Mouse (Mus musculus) olfactory bulb, adult 2 months (tissue): ENCODE measurements at regions not wholly inside any gene's neighbourhood (a gene's known extent, or its start where the extent isn't known, plus 50 kb on each side); places are given as distances from the start of the nearest gene placed in this dataset.

Source experiments
- H3K27ac ChIP-seq: fragments of 200-500 bp; 2 replicates; pipeline ENCODE4 v1.5.1; 2012; ENCODE audit warnings: low read depth, low read length; ENCODE audit not compliant: insufficient read depth
- H3K4me1 ChIP-seq: fragments of 200-500 bp; 2 replicates; pipeline ENCODE4 v1.6.1; 2012; ENCODE audit warnings: low read length; ENCODE audit not compliant: control insufficient read depth, insufficient read depth
- H3K4me3 ChIP-seq: fragments of 200-500 bp; 2 replicates; pipeline ENCODE4 v1.5.1; 2012; ENCODE audit warnings: mild to moderate bottlenecking, low read depth, low read length, moderate library complexity; ENCODE audit not compliant: insufficient read depth
- CTCF ChIP-seq: fragments of 200-500 bp; IDR thresholded peaks from 2 replicates; pipeline ENCODE4 v1.5.1; 2012; ENCODE audit warnings: low read depth, mild to moderate bottlenecking, low read length, moderate library complexity; ENCODE audit not compliant: insufficient read depth
- POLR2A ChIP-seq: fragments of 200-500 bp; IDR thresholded peaks from 2 replicates; pipeline ENCODE4 v1.6.1; 2012; ENCODE audit warnings: mild to moderate bottlenecking, low read depth, low read length, moderate library complexity; ENCODE audit not compliant: insufficient read depth
- WGBS: fragments of 180-500 bp; shearing (Covaris S2); methylation state at CpG from one replicate; pipeline ENCODE4 v1.1.7; 2018; 5-methylcytosine and 5-hydroxymethylcytosine counted together

GRCm38 (mm10) chr1:137129116-137129515 is 168.9 kb upstream of the Nr5a2 start:
- Histone ChIP-seq H3K4me3 (no peak overlapping the region), H3K27ac (no peak overlapping the region), H3K4me1 (no peaks in the 10 kb centered on the region)
- WGBS, result 48% methylated on average over 9 of the region's 9 CpGs
- TF ChIP-seq CTCF (no peak), POLR2A (no peak)

- no peak overlapping the region for H3K4me3 ChIP-seq
- 88% methylated on average over 3 of the region's 3 CpGs for WGBS
- no peaks in the 10 kb centered on the region for H3K4me1 ChIP-seq
- no peak overlapping the region for H3K27ac ChIP-seq
- TF ChIP-seq CTCF (no peak), POLR2A (no peak)
Observed at GRCm38 (mm10) chr1:137117866-137118265, 157.6 kb upstream of the Nr5a2 start.

GRCm38 (mm10) chr1:137106444-137106843 is 146.2 kb upstream of the Nr5a2 start:
- 88% methylated on average over 2 of the region's 2 CpGs for WGBS
- H3K4me1 ChIP-seq, result no peaks in the 10 kb centered on the region

GRCm38 (mm10) chr1:137091762-137092161 is 131.5 kb upstream of the Nr5a2 start:
- 14% methylated on average over 9 of the region's 9 CpGs for WGBS
- Histone ChIP-seq H3K27ac (no peak overlapping the region), H3K4me3 (no peak overlapping the region), H3K4me1 (no peaks in the 10 kb centered on the region)
- no peak for TF ChIP-seq CTCF
- no peak for TF ChIP-seq POLR2A

More at GRCm38 (mm10) chr1:137106444-137106843, 146.2 kb upstream of the Nr5a2 start:
- H3K27ac ChIP-seq, result no peak overlapping the region
- TF ChIP-seq POLR2A, result no peak
- TF ChIP-seq CTCF, result no peak
- H3K4me3 ChIP-seq, result no peak overlapping the region

GRCm38 (mm10) chr1:137088148-137088547 is 127.9 kb upstream of the Nr5a2 start:
- WGBS, result 92% methylated on average over 10 of the region's 10 CpGs
- no peak overlapping the region for H3K4me3 ChIP-seq
- no peak for TF ChIP-seq POLR2A
- TF ChIP-seq CTCF, result no peak
- H3K4me1 ChIP-seq, result no peaks in the 10 kb centered on the region
- no peak overlapping the region for H3K27ac ChIP-seq

- Histone ChIP-seq H3K27ac (no peak overlapping the region), H3K4me3 (no peak overlapping the region), H3K4me1 (no peaks in the 10 kb centered on the region)
- WGBS, result 94% methylated on average over 3 of the region's 3 CpGs
- TF ChIP-seq CTCF (no peak), POLR2A (no peak)
Observed at GRCm38 (mm10) chr1:137086766-137087165, 126.5 kb upstream of the Nr5a2 start.

GRCm38 (mm10) chr1:137083500-137083899 is 123.3 kb upstream of the Nr5a2 start:
- Histone ChIP-seq H3K4me1 (no peaks in the 10 kb centered on the region), H3K4me3 (no peak overlapping the region), H3K27ac (no peak overlapping the region)
- WGBS, result 76% methylated on average over 1 of the region's 1 CpGs
- TF ChIP-seq POLR2A (no peak), CTCF (no peak)

- Histone ChIP-seq H3K4me3 (no peak overlapping the region), H3K27ac (no peak overlapping the region), H3K4me1 (no peaks in the 10 kb centered on the region)
- 87% methylated on average over 11 of the region's 11 CpGs for WGBS
- no peak for TF ChIP-seq CTCF
- TF ChIP-seq POLR2A, result no peak
Observed at GRCm38 (mm10) chr1:137079401-137080003, 119.3 kb upstream of the Nr5a2 start.

GRCm38 (mm10) chr1:137074787-137075186 is 114.5 kb upstream of the Nr5a2 start:
- Histone ChIP-seq H3K4me1 (no peaks in the 10 kb centered on the region), H3K27ac (no peak overlapping the region), H3K4me3 (no peak overlapping the region)
- WGBS, result 22% methylated on average over 9 of the region's 9 CpGs
- TF ChIP-seq POLR2A (no peak), CTCF (no peak)

GRCm38 (mm10) chr1:137073857-137074572 is 113.8 kb upstream of the Nr5a2 start:
- no peaks in the 10 kb centered on the region for H3K4me1 ChIP-seq
- no peak overlapping the region for H3K4me3 ChIP-seq
- H3K27ac ChIP-seq, result no peak overlapping the region
- no peak for TF ChIP-seq CTCF
- no peak for TF ChIP-seq POLR2A
- WGBS, result 79% methylated on average over 8 of the region's 8 CpGs
